Mouse (Mus musculus) midbrain, embryonic 10.5 days (tissue): Measurements from ENCODE around the gene Rasgrp3. TPM values are rescaled to one million over a fixed set of nuclear protein-coding genes. Genes with fewer than 3 reads are reported as not detected.
"Not testable (repeated sequence)": the region's sequence is repeated elsewhere in the genome, so short reads cannot be mapped to it uniquely, and the experiment has no call there.

Experiments used
- DNase-seq: peaks from one replicate; pipeline ENCODE4 v3.0.0-alpha.2; 2017; ENCODE audit warnings: low spot score
- H3K27ac ChIP-seq: fragments of 300-500 bp; sonication (generic); replicated peaks from 2 replicates; pipeline ENCODE4 v1.5.1; 2016; ENCODE audit warnings: mild to moderate bottlenecking
- H3K27me3 ChIP-seq: fragments of 300-500 bp; sonication (generic); 2 replicates; pipeline ENCODE4 v1.6.1; 2016; ENCODE audit warnings: low read depth, mild to moderate bottlenecking; ENCODE audit not compliant: poor library complexity, severe bottlenecking
- H3K36me3 ChIP-seq: fragments of 300-500 bp; sonication (generic); 2 replicates; pipeline ENCODE4 v1.6.1; 2016; ENCODE audit warnings: mild to moderate bottlenecking, moderate library complexity
- H3K4me1 ChIP-seq: fragments of 300-500 bp; sonication (generic); 2 replicates; pipeline ENCODE4 v1.6.1; 2016
- H3K4me3 ChIP-seq: fragments of 300-500 bp; sonication (generic); 2 replicates; pipeline ENCODE4 v1.5.1; 2016; ENCODE audit warnings: mild to moderate bottlenecking, moderate library complexity
- H3K9me3 ChIP-seq: fragments of 300-500 bp; sonication (generic); replicated peaks from 2 replicates; pipeline ENCODE4 v1.6.1; 2016; ENCODE audit warnings: mild to moderate bottlenecking
- WGBS: fragments of 180-500 bp; shearing (Covaris S2); methylation state at CpG from one replicate; pipeline ENCODE4 v1.1.7; 2016; 5-methylcytosine and 5-hydroxymethylcytosine counted together
- polyA plus RNA-seq: library from polyadenylated mRNA; unstranded; fragments of >200 nt; fragmentation: Nextera tagmentation; extraction: Ambion mirVana; gene quantifications from 2 replicates; pipeline ENCODE4 v1.2.1, GENCODE M21; 2016

The Rasgrp3 gene
- polyA plus RNA-seq, 1 experiment from 2014 or later: 7.5 TPM

GRCm38 (mm10) chr17:75440619-75441018 is 4.9 kb downstream of the Rasgrp3 start:
- H3K36me3 ChIP-seq: no peaks in the 10 kb centered on the region
- no peak overlapping the region for H3K4me3 ChIP-seq
- no peak for DNase-seq
- no peaks in the 10 kb centered on the region for H3K27me3 ChIP-seq
- no peaks in the 10 kb centered on the region for H3K9me3 ChIP-seq
- 86% methylated on average over 7 of the region's 7 CpGs for WGBS
- peaks cover 17% of the 10 kb centered on the region for H3K4me1 ChIP-seq
- no peak overlapping the region for H3K27ac ChIP-seq

- Histone ChIP-seq H3K36me3 (no peaks in the 10 kb centered on the region), H3K4me3 (no peak overlapping the region), H3K27me3 (no peaks in the 10 kb centered on the region), H3K9me3 (no peaks in the 10 kb centered on the region), H3K27ac (no peak overlapping the region), H3K4me1 (peaks cover 17% of the 10 kb centered on the region)
- DNase-seq: no peak
- 94% methylated on average over 5 of the region's 5 CpGs for WGBS
Measured at GRCm38 (mm10) chr17:75441260-75441830, 5.6 kb downstream of the Rasgrp3 start.

GRCm38 (mm10) chr17:75442352-75442751 is 6.7 kb downstream of the Rasgrp3 start:
- Histone ChIP-seq H3K27me3 (no peaks in the 10 kb centered on the region), H3K9me3 (no peaks in the 10 kb centered on the region), H3K27ac (no peak overlapping the region), H3K4me1 (peaks cover 17% of the 10 kb centered on the region), H3K4me3 (no peak overlapping the region), H3K36me3 (no peaks in the 10 kb centered on the region)
- DNase-seq: no peak
- WGBS: 91% methylated on average over 8 of the region's 8 CpGs

- Histone ChIP-seq H3K27ac (no peak overlapping the region), H3K27me3 (no peaks in the 10 kb centered on the region), H3K4me3 (no peak overlapping the region), H3K36me3 (no peaks in the 10 kb centered on the region), H3K4me1 (peaks cover 12% of the 10 kb centered on the region), H3K9me3 (no peaks in the 10 kb centered on the region)
- 89% methylated on average over 6 of the region's 6 CpGs for WGBS
- DNase-seq: no peak
Measured at GRCm38 (mm10) chr17:75443064-75443621, 7.4 kb downstream of the Rasgrp3 start.

GRCm38 (mm10) chr17:75448257-75448656 is 12.6 kb downstream of the Rasgrp3 start:
- Histone ChIP-seq H3K4me1 (no peaks in the 10 kb centered on the region), H3K27ac (no peak overlapping the region), H3K9me3 (no peaks in the 10 kb centered on the region), H3K36me3 (no peaks in the 10 kb centered on the region), H3K4me3 (no peak overlapping the region), H3K27me3 (no peaks in the 10 kb centered on the region)
- 84% methylated on average over 3 of the region's 3 CpGs for WGBS
- no peak for DNase-seq

- no peaks in the 10 kb centered on the region for H3K9me3 ChIP-seq
- no peaks in the 10 kb centered on the region for H3K36me3 ChIP-seq
- no peak overlapping the region for H3K27ac ChIP-seq
- H3K4me3 ChIP-seq: no peak overlapping the region
- no peaks in the 10 kb centered on the region for H3K4me1 ChIP-seq
- no peaks in the 10 kb centered on the region for H3K27me3 ChIP-seq
- no peak for DNase-seq
- 75% methylated on average over 1 of the region's 1 CpGs for WGBS
Measured at GRCm38 (mm10) chr17:75449022-75449421, 13.3 kb downstream of the Rasgrp3 start.

- 88% methylated on average over 4 of the region's 4 CpGs for WGBS
Measured at GRCm38 (mm10) chr17:75452313-75452712, 16.6 kb downstream of the Rasgrp3 start.

GRCm38 (mm10) chr17:75453639-75454038 is 17.9 kb downstream of the Rasgrp3 start:
- Histone ChIP-seq H3K4me1 (no peaks in the 10 kb centered on the region), H3K27me3 (no peaks in the 10 kb centered on the region), H3K27ac (no peak overlapping the region), H3K9me3 (no peaks in the 10 kb centered on the region), H3K4me3 (no peak overlapping the region), H3K36me3 (no peaks in the 10 kb centered on the region)
- no peak for DNase-seq

More at GRCm38 (mm10) chr17:75452313-75452712, 16.6 kb downstream of the Rasgrp3 start:
- Histone ChIP-seq H3K4me1 (no peaks in the 10 kb centered on the region), H3K9me3 (no peaks in the 10 kb centered on the region), H3K36me3 (no peaks in the 10 kb centered on the region), H3K27ac (no peak overlapping the region), H3K27me3 (no peaks in the 10 kb centered on the region), H3K4me3 (no peak overlapping the region)
- DNase-seq: no peak

GRCm38 (mm10) chr17:75456096-75456495 is 20.4 kb downstream of the Rasgrp3 start:
- 91% methylated on average over 9 of the region's 9 CpGs for WGBS
- not testable (repeated sequence) for H3K4me3 ChIP-seq

GRCm38 (mm10) chr17:75460621-75461020 is 24.9 kb downstream of the Rasgrp3 start:
- DNase-seq: no peak
- Histone ChIP-seq H3K9me3 (no peaks in the 10 kb centered on the region), H3K36me3 (no peaks in the 10 kb centered on the region), H3K4me3 (no peak overlapping the region), H3K27ac (no peak overlapping the region), H3K4me1 (peaks cover 12% of the 10 kb centered on the region), H3K27me3 (0 out of 2 replicates have a peak, but pooled peaks cover 12% of the 10 kb centered on the region)
- 89% methylated on average over 6 of the region's 6 CpGs for WGBS

More at GRCm38 (mm10) chr17:75456096-75456495, 20.4 kb downstream of the Rasgrp3 start:
- not testable (repeated sequence) for DNase-seq, H3K4me1 ChIP-seq, H3K27me3 ChIP-seq, H3K9me3 ChIP-seq, H3K36me3 ChIP-seq, H3K27ac ChIP-seq

GRCm38 (mm10) chr17:75461771-75462170 is 26.1 kb downstream of the Rasgrp3 start:
- H3K9me3 ChIP-seq: no peaks in the 10 kb centered on the region
- no peak for DNase-seq
- no peak overlapping the region for H3K4me3 ChIP-seq
- H3K4me1 ChIP-seq: peaks cover 12% of the 10 kb centered on the region
- no peak overlapping the region for H3K27ac ChIP-seq
- H3K27me3 ChIP-seq: 0 out of 2 replicates have a peak, but pooled peaks cover 12% of the 10 kb centered on the region
- WGBS: 91% methylated on average over 1 of the region's 1 CpGs
- H3K36me3 ChIP-seq: no peaks in the 10 kb centered on the region

GRCm38 (mm10) chr17:75463223-75463622 is 27.5 kb downstream of the Rasgrp3 start:
- WGBS: 90% methylated on average over 1 of the region's 1 CpGs
- 0 out of 2 replicates have a peak, but pooled peaks cover 12% of the 10 kb centered on the region for H3K27me3 ChIP-seq

GRCm38 (mm10) chr17:75463645-75464044 is 27.9 kb downstream of the Rasgrp3 start:
- H3K27ac ChIP-seq: no peak overlapping the region
- H3K4me3 ChIP-seq: no peak overlapping the region
- peaks cover 12% of the 10 kb centered on the region for H3K4me1 ChIP-seq
- DNase-seq: no peak
- 0 out of 2 replicates have a peak, but pooled peaks cover 12% of the 10 kb centered on the region for H3K27me3 ChIP-seq
- WGBS: 87% methylated on average over 2 of the region's 2 CpGs
- H3K36me3 ChIP-seq: no peaks in the 10 kb centered on the region
- no peaks in the 10 kb centered on the region for H3K9me3 ChIP-seq

More at GRCm38 (mm10) chr17:75463223-75463622, 27.5 kb downstream of the Rasgrp3 start:
- H3K9me3 ChIP-seq, H3K36me3 ChIP-seq, H3K4me3 ChIP-seq, H3K27ac ChIP-seq, DNase-seq: not testable (repeated sequence)
- peaks cover 12% of the 10 kb centered on the region for H3K4me1 ChIP-seq
